Mouse (Mus musculus) WW6 (cell line): ENCODE data around the gene Yod1.

Source experiments
- DNase-seq: peaks from one replicate; pipeline ENCODE4 v3.0.0-alpha.2; 2013; ENCODE audit warnings: low read depth, low spot score

Gene Yod1

DNA sequence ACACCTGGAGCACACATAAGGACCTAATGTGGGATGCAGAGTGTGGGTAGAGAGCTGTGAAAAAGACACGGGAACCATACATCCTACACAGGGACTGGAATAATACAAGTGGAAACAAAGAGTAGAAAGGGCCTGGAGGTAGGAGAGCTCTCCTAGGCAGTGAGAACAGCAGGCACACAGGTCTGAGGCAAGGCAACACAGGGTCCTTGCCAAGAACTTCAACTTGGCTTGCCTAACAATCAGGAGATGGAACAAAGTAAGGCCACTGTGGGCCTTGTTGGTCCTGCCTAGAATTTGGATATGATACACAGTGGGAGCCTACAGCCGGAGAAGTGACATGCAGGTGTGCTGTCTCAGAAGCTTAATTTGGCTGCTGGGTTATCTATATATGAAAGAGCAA is 52.8 kb downstream of the Yod1 start:
- DNase-seq = no peak

DNA sequence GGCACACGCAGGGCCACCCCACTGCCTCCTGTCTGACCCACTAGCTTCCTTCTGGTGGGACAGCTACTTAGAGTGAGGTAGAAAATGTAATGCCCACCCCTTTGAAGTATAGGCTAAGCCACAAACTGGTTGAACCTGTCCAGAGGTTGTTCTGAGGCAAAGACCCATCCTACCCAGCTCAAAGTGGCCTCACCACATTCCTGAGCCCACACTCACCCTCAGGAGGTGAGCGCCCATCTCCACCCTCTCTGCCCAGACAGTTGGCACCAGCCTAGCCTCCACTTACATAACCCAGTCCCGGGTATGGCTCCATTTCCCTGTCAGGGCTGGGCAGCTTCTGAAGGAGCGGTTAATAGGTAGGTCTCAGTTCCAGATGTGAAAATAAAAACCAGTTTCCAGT is 53.4 kb downstream of the Yod1 start:
- no peak for DNase-seq

DNA sequence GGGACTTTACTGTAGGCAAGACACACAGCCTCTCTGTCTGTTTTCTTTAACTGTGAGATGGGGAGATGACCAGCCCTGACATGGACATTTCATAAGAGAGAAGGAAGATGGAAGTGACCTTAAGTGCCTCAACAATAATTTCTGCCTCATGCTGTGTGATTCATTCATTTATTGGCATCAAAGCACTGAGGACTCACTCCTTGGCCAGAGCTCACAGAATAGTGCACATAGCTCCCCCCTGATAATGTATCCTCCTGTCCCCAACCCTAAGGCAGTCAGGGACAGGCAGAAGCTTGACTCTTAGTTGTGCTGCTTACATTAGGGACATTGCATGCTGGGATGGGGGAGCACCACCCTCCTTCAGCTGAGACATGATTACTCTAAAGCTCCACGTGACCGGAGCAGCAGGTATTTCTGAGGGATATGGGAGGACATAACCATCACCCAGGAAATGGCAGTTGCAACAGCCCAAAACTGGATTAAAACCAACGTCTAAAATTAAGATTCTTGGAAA is 53.9 kb downstream of the Yod1 start:
- DNase-seq = no peak
